Mouse (Mus musculus): Measurements from ENCODE around the gene Dlx6.

GRCm38 (mm10) chr6:6857766-6858165 is 5.4 kb upstream of the Dlx6 start:
- TF ChIP-seq POLR2A (IDR thresholded peaks at IDR 0.05; ENCODE audit: borderline replicate concordance, low read depth, low read length) = no peak
- TF ChIP-seq CTCF (IDR thresholded peaks at IDR 0.05; ENCODE audit: low read depth, low read length) = no peak

Data from bone marrow macrophage, adult 2 months (primary cell).